Mouse (Mus musculus) liver, adult 2 months (tissue): ENCODE results near the gene Lrfn2.

Experiments
- CTCF ChIP-seq: fragments of 200-500 bp; IDR thresholded peaks from 2 replicates; pipeline ENCODE4 v1.5.1; 2011; ENCODE audit warnings: low read depth, low read length, control low read depth
- POLR2A ChIP-seq: fragments of 200-500 bp; IDR thresholded peaks from 2 replicates; pipeline ENCODE4 v1.6.1; 2011; ENCODE audit warnings: low read length, control low read depth; ENCODE audit not compliant: insufficient read depth; ENCODE audit errors: extremely low read depth

DNA sequence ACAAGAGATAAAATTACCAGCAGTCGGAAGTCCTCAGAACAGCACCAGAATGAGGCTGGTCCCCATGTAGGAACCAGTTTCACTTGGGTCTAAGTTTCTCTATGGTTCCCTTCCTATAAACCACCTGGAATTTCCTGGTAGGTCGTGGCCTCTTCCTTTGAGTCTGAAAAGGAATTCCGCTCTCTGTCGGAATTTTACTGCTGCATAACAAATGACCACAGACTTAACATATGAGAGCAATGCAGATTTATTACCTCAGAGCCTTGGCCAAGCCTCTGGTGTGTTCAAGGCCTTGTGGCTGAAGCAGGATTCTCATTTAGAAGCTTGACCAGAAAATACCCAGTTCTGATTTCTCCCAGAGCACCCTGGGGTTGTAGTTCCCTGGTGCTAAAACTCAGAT is 115.7 kb downstream of the Lrfn2 start:
- no peak for TF ChIP-seq CTCF
- TF ChIP-seq POLR2A: no peak
